Mouse (Mus musculus) embryo, embryonic 10 days (tissue): ENCODE data around the gene En2.

Experiments
- DNase-seq: peaks from one replicate; pipeline ENCODE4 v3.0.0-alpha.2; 2015; ENCODE audit warnings: low spot score

Gene En2

DNA sequence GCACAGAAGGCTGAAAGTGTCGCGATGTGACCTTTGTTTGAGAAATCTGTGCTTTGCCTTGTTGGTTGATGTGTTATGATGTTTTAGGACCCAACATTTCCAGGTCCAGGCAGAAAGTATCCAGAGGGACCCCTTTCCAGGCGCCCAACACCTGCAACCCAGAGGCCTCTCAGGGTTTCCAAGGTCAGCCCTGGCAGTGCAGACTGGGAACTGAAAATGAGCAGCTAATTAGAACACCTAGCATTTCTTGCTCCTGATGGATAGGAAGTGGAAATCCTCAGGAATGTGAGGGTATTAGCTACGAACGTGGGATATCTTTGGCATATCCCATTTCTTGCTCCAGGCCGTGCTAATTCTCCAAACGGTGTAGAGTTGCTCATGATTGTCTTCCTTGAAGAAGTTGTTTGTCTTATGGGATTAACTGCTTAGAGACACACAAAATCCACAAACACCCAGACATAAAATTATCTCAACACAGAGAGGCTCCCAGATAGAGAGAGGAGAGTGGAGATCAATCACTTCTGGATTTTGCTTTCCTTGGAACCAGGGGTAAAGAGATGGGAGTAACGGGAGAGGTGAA is 5.5 kb upstream of the En2 start:
- no peak for DNase-seq

DNA sequence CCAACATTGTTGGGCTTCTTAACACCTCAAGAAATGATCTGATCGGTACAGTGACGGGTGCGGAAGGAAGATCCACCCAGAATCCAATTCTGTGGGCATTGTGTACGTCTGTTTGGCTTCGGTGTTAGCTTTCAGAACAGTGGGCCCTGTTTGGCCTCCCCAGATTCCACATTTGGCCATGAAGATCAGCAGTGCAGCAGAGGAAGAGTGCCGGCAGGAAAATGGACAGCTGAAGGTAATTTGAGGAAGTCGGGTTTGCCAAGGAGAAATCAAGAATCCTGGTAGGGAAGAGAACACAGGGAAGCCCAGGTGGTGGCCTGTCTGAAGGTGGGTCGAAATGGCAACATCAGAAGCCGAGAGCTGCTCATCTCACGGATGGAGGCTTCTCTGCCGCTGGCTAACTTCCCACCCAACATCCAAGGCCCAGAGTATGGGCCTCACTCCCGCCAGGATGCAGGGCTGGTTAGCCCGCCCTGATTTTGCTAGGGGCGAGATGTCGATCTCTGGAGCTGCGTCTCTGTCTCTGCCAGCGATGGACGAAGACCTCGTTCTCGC is 4.0 kb upstream of the En2 start:
- peak; percentile 37 for DNase-seq

- DNase-seq = peak; percentile 37
These were observed 3.5 kb upstream of the En2 start for GRCm38 (mm10) chr5:28161938-28162402.

DNA sequence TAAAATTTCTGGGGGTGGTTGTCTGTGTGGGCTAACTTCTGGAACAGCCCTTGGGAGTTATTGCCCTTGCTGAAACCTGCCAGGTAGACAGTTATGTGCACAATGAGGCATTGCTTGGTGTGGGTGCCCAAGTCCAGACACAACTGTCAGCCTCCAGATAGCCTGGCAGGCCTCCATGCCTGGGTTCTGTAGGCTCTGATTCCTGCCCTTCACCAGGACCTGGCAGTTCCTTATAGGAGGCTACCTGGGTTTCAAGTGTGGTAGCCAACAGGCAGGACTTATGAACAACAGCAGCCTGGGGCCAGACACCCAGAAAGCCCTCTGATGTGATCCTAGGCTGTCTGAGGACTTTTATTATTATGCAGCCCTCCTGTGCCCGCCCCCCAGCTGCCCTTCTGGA is 1.6 kb upstream of the En2 start:
- DNase-seq = no peak

DNA sequence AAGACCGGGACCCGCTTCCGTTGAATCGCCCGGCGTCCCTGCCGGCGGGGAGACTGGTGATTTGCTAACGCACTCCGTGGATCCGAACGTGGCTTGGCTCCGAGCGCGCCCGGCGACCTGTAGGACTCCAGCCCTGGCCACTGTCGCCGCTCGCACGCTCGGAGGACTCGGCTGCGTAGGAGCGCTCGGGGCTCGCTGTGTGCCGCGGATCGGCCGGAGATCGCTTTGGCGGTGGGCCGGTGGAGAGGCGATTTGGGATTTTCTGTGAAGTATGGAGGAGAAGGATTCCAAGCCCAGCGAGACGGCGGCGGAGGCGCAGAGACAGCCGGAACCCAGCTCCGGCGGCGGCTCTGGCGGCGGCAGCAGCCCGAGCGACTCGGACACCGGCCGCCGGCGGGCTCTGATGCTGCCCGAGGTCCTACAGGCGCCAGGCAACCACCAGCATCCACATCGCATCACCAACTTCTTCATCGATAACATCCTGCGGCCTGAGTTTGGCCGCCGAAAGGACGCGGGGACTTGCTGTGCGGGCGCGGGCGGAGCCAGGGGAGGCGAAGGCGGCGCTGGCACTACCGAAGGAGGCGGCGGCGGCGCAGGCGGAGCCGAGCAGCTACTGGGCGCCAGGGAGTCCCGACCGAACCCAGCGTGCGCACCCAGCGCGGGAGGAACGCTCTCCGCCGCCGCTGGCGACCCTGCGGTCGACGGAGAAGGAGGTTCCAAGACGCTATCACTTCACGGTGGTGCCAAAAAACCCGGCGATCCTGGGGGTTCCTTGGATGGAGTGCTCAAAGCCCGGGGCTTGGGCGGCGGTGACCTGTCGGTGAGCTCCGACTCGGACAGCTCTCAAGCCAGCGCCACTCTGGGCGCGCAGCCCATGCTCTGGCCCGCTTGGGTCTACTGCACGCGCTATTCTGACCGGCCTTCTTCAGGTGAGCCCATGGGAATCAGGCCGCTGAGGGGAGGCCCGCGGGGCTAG is 1.1 kb downstream of the En2 start:
- DNase-seq = peak; percentile 66

GRCm38 (mm10) chr5:28167611-28168252 is 2.2 kb downstream of the En2 start:
- DNase-seq = peak; percentile 58

DNA sequence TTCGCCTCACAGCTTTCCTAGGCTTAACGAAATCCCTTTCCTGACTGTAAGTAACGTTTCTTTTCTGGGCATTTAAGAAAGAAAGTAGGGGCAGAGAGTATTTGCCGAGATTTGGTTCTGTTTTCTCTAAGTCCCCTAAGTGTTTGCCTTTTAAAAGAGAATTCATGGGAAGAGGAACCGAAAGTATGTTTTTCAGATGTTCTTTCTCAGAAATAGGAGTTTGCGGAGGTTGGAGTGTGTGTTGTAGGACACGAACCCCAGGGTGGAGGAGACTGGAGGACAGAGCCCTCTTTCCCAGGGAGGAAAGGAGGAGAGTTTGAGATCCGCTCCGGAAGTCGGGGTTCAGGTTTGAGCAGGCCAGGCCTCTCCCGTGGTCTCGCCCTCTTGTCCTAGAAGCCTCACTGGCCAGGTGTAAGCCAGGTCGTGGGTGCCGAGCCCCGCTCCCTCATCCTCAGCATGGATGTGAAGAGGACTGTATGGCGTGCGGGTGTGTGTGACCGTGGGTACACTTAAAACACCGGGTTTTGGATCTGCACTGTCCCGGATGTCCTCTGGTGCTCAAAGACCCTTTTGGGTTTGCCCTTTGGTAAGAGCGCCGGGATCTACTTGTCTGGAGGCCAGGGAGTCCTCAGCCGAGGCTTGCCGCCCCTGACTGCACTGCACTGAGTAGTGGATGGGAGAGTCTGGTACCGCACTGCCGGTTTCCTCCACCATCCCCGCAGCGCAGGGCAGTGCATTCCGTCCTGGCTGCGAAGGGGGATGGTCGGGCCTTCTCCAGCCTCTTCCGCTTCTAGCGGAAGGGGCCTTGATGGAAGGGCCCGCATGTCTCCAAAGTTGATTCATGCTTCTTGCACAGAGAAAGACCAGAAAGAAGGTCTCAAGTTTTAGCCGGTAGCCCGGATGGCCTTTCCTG is 3.0 kb downstream of the En2 start:
- peak; percentile 53 for DNase-seq

- DNase-seq = no peak
These were observed 3.8 kb downstream of the En2 start for GRCm38 (mm10) chr5:28169166-28169801.

DNA sequence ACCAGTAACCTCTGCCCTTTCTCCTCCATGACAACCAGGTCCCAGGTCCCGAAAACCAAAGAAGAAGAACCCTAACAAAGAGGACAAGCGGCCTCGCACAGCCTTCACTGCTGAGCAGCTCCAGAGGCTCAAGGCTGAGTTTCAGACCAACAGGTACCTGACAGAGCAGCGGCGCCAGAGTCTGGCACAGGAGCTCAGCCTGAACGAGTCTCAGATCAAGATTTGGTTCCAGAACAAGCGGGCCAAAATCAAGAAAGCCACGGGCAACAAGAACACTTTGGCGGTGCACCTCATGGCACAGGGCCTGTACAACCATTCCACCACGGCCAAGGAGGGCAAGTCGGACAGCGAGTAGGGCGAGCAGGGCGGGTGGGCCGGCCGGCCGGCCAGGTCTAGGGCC is 4.6 kb downstream of the En2 start:
- DNase-seq = peak; percentile 29

DNA sequence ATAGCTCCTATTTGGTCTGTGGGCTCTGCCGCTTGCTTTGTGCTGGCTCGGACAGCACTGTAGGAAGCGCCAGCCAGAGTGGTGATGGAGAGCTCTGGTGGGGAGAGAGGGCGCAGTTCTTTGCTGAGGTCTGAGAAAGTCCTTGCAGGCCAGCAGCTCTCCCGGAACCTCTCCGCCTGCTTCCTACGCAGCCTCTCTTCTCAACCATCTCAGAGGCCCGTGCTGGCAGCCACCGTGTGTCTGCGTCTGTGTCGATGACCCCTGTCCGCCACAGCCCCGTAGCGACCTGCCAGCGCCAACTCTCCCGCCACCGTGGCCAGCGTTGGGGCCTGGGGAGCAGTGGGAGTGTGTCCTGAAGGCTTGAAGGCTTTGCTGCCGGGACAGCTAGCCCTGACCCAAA is 5.4 kb downstream of the En2 start:
- peak; percentile 67 for DNase-seq

DNA sequence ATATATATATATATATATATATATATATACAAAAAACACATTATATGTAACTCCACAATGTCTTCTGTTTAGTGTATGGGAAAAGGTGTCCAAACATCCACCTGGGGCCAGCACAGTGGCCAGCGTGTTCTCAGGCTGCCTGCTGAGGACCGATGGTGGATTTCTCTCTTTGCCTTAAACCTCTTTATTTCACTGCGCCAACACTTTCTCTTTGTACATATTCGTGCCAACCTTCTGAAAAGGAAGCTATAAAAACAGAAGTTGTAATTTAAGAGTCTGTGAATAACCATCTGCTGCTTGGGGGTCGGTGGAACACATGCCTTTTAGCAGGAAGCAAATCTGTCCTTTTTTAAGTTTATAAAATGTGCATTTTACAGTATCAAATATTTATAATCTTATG is 6.2 kb downstream of the En2 start:
- no peak for DNase-seq

GRCm38 (mm10) chr5:28172261-28172920 is 6.9 kb downstream of the En2 start:
- no peak for DNase-seq

- DNase-seq = no peak
These were observed 7.6 kb downstream of the En2 start for GRCm38 (mm10) chr5:28172921-28173670.

GRCm38 (mm10) chr5:28173674-28174073 is 8.2 kb downstream of the En2 start:
- no peak for DNase-seq

GRCm38 (mm10) chr5:28174086-28174485 is 8.6 kb downstream of the En2 start:
- DNase-seq = peak; percentile 26

GRCm38 (mm10) chr5:28174876-28175569 is 9.5 kb downstream of the En2 start:
- DNase-seq = peak; percentile 59

DNA sequence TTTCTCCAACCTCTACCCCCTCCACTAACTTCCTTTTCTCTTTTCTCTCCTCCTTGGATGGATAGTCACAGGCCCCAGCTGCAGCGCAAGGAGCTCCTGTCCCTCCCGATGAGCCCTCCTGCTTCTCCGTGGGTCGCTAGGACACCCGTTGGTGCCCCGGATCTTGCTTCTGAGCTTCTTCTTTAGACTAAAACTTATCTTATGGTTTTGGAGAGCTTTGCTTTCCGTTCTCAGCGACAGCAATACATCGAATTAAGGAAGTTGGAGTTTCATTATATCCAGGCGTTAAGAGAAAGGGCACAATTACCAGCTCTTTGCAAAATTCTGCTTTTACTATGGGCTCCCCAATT is 10.1 kb downstream of the En2 start:
- DNase-seq = no peak

- no peak for DNase-seq
These were observed 10.5 kb downstream of the En2 start for GRCm38 (mm10) chr5:28176023-28176422.

DNA sequence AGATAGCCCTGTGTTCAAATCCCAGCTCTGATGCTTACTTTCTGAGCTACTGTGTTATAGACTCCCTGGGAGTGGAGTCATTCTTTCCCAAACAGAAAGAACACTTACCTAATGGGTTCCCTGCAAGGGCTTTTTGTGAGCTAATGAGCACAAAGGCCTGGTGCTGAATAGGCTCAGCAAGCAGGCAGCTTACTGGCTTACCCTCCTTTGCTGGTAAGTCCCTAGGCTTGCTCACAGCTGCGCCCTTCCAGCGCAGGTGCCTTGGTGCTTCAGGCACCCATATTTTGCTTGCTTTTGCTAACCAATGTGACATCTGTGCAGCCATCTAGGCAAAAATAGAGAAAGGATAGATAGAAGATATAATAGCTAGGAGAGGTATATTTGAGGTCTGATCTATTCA is 11.1 kb downstream of the En2 start:
- DNase-seq = no peak
